Mouse (Mus musculus): ENCODE results near the gene Stk4. TPM values are rescaled to one million over a fixed set of nuclear protein-coding genes. Genes with fewer than 3 reads are reported as not detected.
A peak's percentile ranks its signal among the peaks of the same experiment; 100 is the strongest.

Stk4 gene
- total RNA-seq, 2 experiments from 2014 or later, result 20.4 to 22.1 TPM

- no peak for DNase-seq
Measured at GRCm38 (mm10) chr2:164081577-164081976, 11.5 kb downstream of the Stk4 start.

- no peak for DNase-seq
Measured at GRCm38 (mm10) chr2:164082175-164082574, 12.1 kb downstream of the Stk4 start.

GRCm38 (mm10) chr2:164083609-164084341 lies 13.7 kb downstream of the Stk4 start:
- DNase-seq, result no peak

- no peak for DNase-seq
Measured at GRCm38 (mm10) chr2:164084342-164084700, 14.2 kb downstream of the Stk4 start.

GRCm38 (mm10) chr2:164087416-164088017 lies 17.4 kb downstream of the Stk4 start:
- no peak for DNase-seq

GRCm38 (mm10) chr2:164089508-164089907 lies 19.4 kb downstream of the Stk4 start:
- DNase-seq, result no peak

GRCm38 (mm10) chr2:164094152-164094551 lies 24.0 kb downstream of the Stk4 start:
- DNase-seq, result no peak

GRCm38 (mm10) chr2:164098603-164099250 lies 28.6 kb downstream of the Stk4 start:
- no peak for DNase-seq

- DNase-seq, result no peak
Measured at GRCm38 (mm10) chr2:164101936-164102335, 31.8 kb downstream of the Stk4 start.

- no peak for DNase-seq
Measured at GRCm38 (mm10) chr2:164102366-164102765, 32.2 kb downstream of the Stk4 start.

- DNase-seq, result peak; percentile 77
Measured at GRCm38 (mm10) chr2:164103501-164103900, 33.4 kb downstream of the Stk4 start.

GRCm38 (mm10) chr2:164106287-164107035 lies 36.3 kb downstream of the Stk4 start:
- no peak for DNase-seq

GRCm38 (mm10) chr2:164107125-164107874 lies 37.2 kb downstream of the Stk4 start:
- no peak for DNase-seq

- no peak for DNase-seq
Measured at GRCm38 (mm10) chr2:164108501-164108900, 38.4 kb downstream of the Stk4 start.

GRCm38 (mm10) chr2:164111546-164111945 lies 41.4 kb downstream of the Stk4 start:
- peak; percentile 31 for DNase-seq

- no peak for DNase-seq
Measured at GRCm38 (mm10) chr2:164114051-164114450, 43.9 kb downstream of the Stk4 start.

GRCm38 (mm10) chr2:164115531-164115930 lies 45.4 kb downstream of the Stk4 start:
- no peak for DNase-seq

- DNase-seq, result no peak
Measured at GRCm38 (mm10) chr2:164119503-164119902, 49.4 kb downstream of the Stk4 start.

- no peak for DNase-seq
Measured at GRCm38 (mm10) chr2:164123169-164123766, 53.1 kb downstream of the Stk4 start.

GRCm38 (mm10) chr2:164126533-164126955 lies 56.4 kb downstream of the Stk4 start:
- peak; percentile 37 for DNase-seq

- no peak for DNase-seq
Measured at GRCm38 (mm10) chr2:164127297-164127696, 57.2 kb downstream of the Stk4 start.

All from heart, postnatal 4 days (tissue).